Mouse (Mus musculus): ENCODE results near the gene Rftn1.
A peak's percentile ranks its signal among the peaks of the same experiment; 100 is the strongest.

The Rftn1 gene

GRCm38 (mm10) chr17:50170935-50171545, 19.4 kb downstream of the Rftn1 start:
- DNase-seq (ENCODE audit: low spot score): no peak

GRCm38 (mm10) chr17:50169946-50170427, 20.5 kb downstream of the Rftn1 start:
- no peak for DNase-seq (ENCODE audit: low spot score)

GRCm38 (mm10) chr17:50160904-50161805, 29.3 kb downstream of the Rftn1 start:
- no peak for DNase-seq (ENCODE audit: low spot score)

GRCm38 (mm10) chr17:50160357-50160756, 30.1 kb downstream of the Rftn1 start:
- no peak for DNase-seq (ENCODE audit: low spot score)

DNA sequence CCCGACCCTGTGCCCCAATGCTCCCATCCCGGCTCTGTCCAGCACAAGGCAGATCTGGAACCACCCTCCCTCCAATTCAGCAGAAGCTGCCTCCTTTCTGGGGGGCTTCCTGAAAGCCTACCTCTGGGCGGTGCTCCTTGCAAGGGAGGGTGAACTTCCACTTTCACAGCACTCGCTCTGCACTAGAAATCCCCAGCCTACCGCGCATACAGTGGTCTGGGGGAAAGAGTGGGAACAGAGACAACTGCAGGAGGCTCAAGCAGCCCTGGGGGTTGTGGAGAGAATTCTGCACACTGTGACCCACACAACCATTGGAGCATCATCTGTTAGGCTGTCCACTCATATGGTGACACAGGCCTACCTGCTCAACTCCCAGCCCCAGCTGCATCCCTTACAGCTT, 30.7 kb downstream of the Rftn1 start:
- no peak for DNase-seq (ENCODE audit: low spot score)

DNA sequence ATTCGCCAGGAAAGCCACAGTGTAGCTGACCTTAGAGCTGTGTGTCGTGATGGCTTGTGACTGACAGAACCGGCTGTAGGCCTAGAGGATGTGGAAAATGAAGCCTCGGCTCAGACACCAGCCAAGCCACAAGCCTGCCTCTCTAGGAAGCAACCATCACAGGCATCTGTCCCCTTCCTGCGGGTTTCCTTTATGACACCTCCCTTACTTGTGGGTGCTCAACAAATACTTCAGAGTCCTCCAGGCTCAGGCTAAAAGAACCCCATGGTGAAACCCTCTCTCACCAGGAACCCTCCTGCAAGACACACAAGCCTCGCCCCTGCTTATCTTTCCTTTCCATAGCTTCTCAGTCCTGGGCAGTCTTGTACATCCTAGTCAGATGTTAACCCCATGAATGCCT, 31.9 kb downstream of the Rftn1 start:
- DNase-seq (ENCODE audit: low spot score): no peak

DNA sequence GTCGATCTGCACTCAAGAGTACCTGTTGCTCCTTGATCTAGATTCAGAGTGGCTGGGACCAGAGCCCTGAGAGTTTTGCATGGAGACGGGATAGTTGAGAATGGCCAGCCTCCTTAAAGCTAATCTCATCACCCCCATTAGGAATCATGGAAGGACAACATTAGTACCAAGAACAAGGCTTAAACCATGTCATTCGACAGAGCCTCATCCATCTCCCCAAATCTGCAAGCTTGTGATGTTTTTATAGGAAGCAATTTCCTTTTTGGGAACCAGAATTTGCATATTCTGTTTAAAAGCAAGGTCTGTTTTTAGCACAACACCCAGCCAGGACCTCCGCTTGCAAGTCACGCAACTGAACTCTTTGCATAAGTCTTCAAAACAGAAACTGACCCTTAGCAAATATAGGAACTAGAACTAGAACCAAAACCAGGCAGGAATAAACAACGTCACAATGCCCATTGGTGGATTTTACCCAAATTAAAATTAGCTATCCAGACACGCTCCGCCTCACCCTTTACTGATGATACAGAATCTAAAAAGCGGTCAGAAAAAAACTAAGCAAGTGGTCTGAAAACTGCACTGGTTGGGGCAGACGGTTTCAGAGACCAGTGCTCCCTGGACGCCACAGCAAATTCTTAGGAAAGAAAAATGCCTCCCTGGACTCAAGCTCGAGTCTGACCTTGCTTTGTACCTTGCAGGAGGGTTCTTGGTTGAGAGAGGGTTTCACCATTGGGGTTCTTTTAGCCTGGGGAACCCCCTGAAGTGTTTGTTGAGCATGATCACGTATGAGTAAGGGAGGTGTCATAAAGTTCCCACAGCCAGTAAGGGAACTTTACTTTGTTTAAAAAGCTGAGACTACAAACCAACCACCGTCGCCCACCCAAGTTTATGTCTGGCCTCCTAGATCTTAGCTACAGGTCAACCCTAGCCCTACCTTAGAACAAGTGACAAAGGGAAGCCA, 33.0 kb downstream of the Rftn1 start:
- no peak for DNase-seq (ENCODE audit: low spot score)

- no peak for DNase-seq (ENCODE audit: low spot score)
Measured at GRCm38 (mm10) chr17:50152085-50152484, 38.4 kb downstream of the Rftn1 start.

GRCm38 (mm10) chr17:50151208-50151723, 39.2 kb downstream of the Rftn1 start:
- peak; percentile 60 for DNase-seq (ENCODE audit: low spot score)

GRCm38 (mm10) chr17:50150416-50151207, 39.9 kb downstream of the Rftn1 start:
- peak; percentile 33 for DNase-seq (ENCODE audit: low spot score)

- DNase-seq (ENCODE audit: low spot score): peak; percentile 16
Measured at GRCm38 (mm10) chr17:50149690-50150210, 40.7 kb downstream of the Rftn1 start.

GRCm38 (mm10) chr17:50147831-50148587, 42.5 kb downstream of the Rftn1 start:
- DNase-seq (ENCODE audit: low spot score): no peak

DNA sequence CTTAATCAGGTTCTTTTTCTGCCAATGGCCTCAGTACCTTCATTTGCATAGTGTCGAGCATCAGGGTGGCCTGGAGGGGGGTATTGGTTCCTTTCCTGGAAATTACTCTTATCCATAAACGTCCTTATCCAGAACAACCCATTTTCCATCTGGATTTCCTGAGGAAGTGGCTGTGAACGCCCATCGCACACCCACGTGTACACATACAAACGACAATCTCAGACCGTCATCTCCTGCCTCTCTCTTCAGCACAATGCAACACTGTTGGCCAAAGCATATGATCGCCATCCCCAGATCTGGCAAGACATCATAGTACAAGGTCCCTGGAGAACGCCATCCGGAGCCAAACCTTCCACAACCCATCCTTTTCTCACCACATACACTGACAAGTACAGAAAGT, 47.1 kb downstream of the Rftn1 start:
- no peak for DNase-seq (ENCODE audit: low spot score)

GRCm38 (mm10) chr17:50142553-50142952, 47.9 kb downstream of the Rftn1 start:
- no peak for DNase-seq (ENCODE audit: low spot score)

- no peak for DNase-seq (ENCODE audit: low spot score)
Measured at GRCm38 (mm10) chr17:50142151-50142550, 48.3 kb downstream of the Rftn1 start.

- no peak for DNase-seq (ENCODE audit: low spot score)
Measured at GRCm38 (mm10) chr17:50136060-50136459, 54.4 kb downstream of the Rftn1 start.

DNA sequence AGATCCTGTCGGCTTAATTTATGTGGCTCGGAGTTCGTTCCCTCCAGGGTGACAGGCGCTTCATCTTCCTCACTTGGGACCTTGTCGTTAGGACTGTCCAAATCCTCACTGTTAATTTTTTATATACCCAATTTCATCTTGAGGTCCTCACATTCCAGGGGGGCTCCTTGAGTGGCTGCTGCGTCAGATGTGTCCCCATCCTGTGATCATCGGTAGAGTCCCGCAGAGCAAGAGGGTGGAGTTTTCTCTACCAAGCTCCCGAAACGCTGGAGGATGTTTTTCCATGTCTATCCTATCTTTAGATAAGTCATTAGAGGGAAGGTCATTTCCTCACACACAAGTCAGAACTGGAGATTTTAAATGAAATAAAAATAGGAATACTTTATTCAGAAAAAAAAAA, 55.0 kb downstream of the Rftn1 start:
- no peak for DNase-seq (ENCODE audit: low spot score)

DNA sequence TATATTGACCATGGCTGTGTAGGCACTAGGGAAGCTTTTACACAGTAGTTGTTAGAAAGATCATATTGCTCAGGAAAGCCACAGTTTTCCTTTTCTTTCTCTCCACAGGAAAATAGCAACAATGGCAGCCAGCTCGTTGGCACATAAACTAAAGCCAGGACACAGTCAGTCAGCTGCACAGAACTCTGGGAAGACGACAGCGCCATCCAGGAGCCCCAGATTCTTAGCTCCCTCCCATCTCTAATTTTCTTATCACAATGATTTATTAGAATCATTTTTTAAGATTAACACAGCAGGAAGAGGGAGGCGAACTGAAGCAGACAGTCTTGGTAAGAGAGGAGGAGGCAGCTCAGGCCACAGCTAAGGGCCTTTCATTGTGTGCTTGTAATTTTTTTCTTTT, 58.8 kb downstream of the Rftn1 start:
- no peak for DNase-seq (ENCODE audit: low spot score)

GRCm38 (mm10) chr17:50130421-50130820, 60.1 kb downstream of the Rftn1 start:
- no peak for DNase-seq (ENCODE audit: low spot score)

- no peak for DNase-seq (ENCODE audit: low spot score)
Measured at GRCm38 (mm10) chr17:50128392-50128791, 62.1 kb downstream of the Rftn1 start.
